Mouse (Mus musculus) cortical plate, adult 2 months (tissue): ENCODE results near the gene Scai. TPM values are rescaled to one million over a fixed set of nuclear protein-coding genes. Genes with fewer than 3 reads are reported as not detected.
A peak's percentile ranks its signal among the peaks of the same experiment; 100 is the strongest.
"Not testable (repeated sequence)": the region's sequence is repeated elsewhere in the genome, so short reads cannot be mapped to it uniquely, and the experiment has no call there.

Experiments used
- H3K27ac ChIP-seq: fragments of 200-500 bp; 2 replicates; pipeline ENCODE4 v1.5.1; 2012; ENCODE audit warnings: low read length, control low read depth, inconsistent platforms; ENCODE audit not compliant: insufficient read depth
- H3K4me1 ChIP-seq: fragments of 200-500 bp; 2 replicates; pipeline ENCODE4 v1.6.1; 2011; ENCODE audit warnings: low read length; ENCODE audit not compliant: control insufficient read depth, insufficient read depth
- H3K4me3 ChIP-seq: fragments of 200-500 bp; 2 replicates; pipeline ENCODE4 v1.5.1; 2011; ENCODE audit warnings: mild to moderate bottlenecking, low read length, control low read depth; ENCODE audit not compliant: insufficient read depth
- CTCF ChIP-seq: fragments of 200-500 bp; IDR thresholded peaks from 2 replicates; pipeline ENCODE4 v1.5.1; 2011; ENCODE audit warnings: mild to moderate bottlenecking, control low read depth, low read length; ENCODE audit not compliant: insufficient read depth; ENCODE audit errors: extremely low read depth
- POLR2A ChIP-seq: fragments of 200-500 bp; IDR thresholded peaks from 2 replicates; pipeline ENCODE4 v1.6.1; 2011; ENCODE audit warnings: mild to moderate bottlenecking, low read length, control low read depth; ENCODE audit not compliant: insufficient read depth; ENCODE audit errors: extremely low read depth
- polyA plus RNA-seq: library from polyadenylated mRNA; depleted of rRNA; stranded (reverse); fragments of >200 nt; gene quantifications from 2 replicates; pipeline ENCODE4 v1.2.3, GENCODE M21; 2012

Gene Scai
- polyA plus RNA-seq, 1 experiment, result 12.2 TPM

DNA sequence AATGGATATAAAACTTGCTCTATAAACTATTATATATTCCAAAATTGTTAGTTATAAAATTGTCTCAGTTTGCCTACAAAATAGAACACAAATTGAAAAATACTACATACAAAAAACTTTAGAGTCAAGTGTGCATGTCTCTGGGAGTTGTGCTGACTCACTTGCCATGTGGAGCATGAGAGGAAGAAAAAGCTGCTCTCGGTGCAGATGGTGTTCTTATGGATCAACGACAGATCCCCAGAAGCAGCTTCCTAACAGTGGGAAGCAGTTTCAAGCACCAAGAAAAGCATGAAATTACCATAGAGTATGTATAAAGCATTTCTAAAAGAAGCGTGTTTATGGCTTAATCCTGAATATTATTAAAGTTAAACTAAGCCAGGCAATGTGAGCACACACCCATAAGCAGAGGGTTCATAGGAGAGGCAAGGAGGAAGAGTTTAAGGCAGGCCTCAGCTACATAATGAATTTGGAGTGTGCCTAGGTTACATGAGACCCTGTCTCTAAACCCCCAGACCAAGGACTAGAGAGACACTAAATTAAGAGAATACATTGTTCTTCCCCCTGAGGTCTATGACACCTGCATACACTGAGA, 48.1 kb downstream of the Scai start:
- Histone ChIP-seq H3K4me1 (peaks cover 5% of the 10 kb centered on the region), H3K27ac (peak overlapping the region; percentile 60; the same call in 1 of the 2 replicates), H3K4me3 (no peak overlapping the region)
- TF ChIP-seq CTCF (no peak), POLR2A (no peak)

DNA sequence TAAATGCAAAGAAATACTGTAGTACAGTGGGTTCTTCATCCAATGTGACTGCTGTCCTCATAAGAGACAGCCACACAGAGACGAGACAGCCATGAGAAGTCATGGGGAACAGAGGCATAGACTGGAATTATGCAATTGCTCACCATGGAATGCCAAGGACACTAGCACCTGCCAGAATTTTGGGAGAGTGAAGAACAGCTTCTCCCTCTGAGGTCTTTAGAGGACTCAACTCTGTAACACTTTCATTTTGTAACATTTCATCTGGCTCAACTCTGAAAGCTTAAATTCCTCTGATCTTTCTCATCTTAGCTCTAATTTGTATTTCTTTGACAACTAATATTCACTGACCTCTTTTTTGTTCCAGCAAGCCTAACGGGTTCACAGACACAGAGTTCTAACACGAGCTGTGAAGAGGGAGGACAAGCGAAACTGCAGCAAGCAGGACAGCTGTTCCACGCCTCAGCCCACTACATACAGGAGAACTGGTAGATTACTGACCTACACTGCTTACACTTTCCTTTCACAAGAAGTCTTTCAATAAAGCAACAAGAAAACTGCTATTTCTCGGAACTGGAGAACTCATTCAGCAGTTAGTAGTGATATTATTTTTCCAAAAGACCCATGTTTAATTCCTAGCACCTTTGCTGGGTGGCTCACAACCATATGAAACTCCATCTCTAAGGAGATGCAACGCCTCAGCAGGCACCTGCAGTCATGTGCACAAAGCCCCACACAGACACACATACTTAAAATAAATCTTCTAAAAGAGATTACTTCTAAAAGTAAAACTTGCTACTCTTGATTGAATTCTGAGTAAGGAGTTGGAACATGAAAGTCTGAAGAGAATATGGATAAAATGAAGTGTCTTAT, 49.7 kb downstream of the Scai start:
- no peak for TF ChIP-seq POLR2A
- no peak for TF ChIP-seq CTCF
- peaks cover 5% of the 10 kb centered on the region for H3K4me1 ChIP-seq
- H3K27ac ChIP-seq, result peak overlapping the region; percentile 4; the same call in 1 of the 2 replicates
- H3K4me3 ChIP-seq, result no peak overlapping the region

DNA sequence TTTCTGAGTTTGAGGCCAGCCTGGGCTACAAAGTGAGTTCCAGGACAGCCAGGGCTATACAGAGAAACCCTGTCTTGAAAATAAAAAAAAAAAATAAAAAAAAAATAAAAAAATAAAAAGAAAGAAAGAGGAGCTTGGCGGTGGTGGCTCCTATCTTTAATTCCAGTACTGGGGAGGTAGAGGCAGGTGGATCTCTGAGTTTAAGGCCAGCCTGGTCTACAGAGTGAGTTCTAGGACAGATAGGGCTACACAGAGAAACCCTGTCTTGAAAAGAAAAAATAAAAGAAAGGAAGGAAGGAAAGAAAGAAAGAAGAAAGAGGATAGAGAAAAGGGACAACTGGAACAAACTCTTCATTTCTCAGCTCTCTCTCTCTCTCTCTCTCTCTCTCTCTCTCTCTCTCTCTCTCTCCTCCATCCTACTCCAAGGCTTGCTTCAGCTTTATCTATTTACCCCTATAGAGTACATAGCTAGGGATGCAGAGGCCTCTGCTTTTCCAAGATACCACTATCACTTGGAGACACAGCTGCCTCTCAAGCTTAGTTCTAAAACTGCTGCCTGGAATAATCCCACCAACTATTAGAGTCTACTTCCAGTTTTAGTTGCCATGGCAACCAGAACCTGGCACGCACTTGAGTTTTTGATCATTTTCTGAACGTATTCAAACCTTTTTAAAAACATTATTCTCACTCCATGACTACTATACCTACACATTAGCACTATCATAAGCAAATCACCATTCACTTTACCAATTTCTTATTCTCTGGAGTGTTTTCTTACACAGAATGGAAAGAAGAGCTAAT, 60.8 kb downstream of the Scai start:
- no peak for TF ChIP-seq CTCF
- H3K4me3 ChIP-seq, result no peak overlapping the region
- H3K4me1 ChIP-seq, result peaks cover 3% of the 10 kb centered on the region; the same call in 1 of the 2 replicates
- H3K27ac ChIP-seq, result no peak overlapping the region

DNA sequence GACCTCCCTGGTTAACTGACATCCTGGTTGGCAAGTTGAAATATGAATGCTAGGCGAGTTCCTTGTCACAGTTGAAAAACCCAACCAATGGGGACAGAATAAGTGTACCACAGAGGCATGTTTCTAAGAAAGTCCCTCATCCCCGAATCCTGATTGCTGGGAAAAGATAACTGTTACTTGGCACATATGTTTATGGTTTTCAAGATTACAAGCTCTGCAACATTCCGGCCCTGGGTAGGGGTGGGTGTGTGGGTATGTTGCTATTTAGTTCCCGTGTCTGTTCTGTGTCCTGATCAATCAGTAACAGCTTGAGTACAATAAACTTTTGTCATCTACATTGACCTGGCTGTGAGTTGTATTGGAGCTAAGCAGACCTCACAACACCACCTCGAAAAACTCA, 66.4 kb downstream of the Scai start:
- Histone ChIP-seq H3K4me3 (no peak overlapping the region), H3K27ac (no peak overlapping the region), H3K4me1 (no peaks in the 10 kb centered on the region)
- no peak for TF ChIP-seq CTCF
- no peak for TF ChIP-seq POLR2A

DNA sequence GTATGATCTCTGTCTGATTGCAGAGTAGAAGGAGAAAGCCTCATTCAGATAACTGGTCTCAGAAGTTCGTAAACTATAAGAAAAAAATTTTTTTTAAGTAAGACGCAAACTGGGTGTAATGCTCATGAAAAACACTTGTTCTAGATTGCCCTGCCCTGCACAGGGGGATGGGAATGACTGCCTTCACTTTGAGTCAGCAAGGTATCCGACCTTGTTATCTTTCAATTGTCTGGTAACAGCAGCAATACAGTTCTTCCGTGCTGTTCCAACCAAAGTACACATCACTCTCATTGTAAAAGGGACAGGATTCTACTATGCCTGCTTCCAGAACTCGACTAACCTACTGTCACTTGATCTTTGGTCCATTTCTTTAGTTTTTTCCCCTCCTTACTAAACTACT, 69.4 kb downstream of the Scai start:
- TF ChIP-seq POLR2A, result no peak
- no peak for TF ChIP-seq CTCF
- H3K4me1 ChIP-seq, result no peaks in the 10 kb centered on the region
- H3K27ac ChIP-seq, result no peak overlapping the region
- no peak overlapping the region for H3K4me3 ChIP-seq

DNA sequence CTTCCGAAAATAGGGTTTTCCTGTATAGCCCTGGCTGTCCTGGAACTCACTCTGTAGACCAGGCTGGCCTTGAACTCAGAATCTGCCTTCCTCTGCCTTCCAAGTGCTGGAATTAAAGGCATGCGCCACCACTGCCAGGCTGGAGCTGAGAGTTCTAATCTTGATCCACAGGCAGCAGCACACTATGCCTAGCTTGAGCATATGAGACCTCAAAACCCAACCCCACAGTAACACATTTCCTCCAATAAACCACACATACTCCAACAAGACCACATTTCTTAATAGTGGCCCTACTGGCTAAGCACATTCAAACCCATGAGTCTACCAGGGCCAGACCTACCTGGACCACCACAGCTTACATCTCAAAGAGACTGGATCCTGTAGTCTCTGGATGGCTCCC, 74.0 kb downstream of the Scai start:
- H3K27ac ChIP-seq, result no peak overlapping the region
- no peak overlapping the region for H3K4me3 ChIP-seq
- TF ChIP-seq CTCF, result no peak
- no peaks in the 10 kb centered on the region for H3K4me1 ChIP-seq

DNA sequence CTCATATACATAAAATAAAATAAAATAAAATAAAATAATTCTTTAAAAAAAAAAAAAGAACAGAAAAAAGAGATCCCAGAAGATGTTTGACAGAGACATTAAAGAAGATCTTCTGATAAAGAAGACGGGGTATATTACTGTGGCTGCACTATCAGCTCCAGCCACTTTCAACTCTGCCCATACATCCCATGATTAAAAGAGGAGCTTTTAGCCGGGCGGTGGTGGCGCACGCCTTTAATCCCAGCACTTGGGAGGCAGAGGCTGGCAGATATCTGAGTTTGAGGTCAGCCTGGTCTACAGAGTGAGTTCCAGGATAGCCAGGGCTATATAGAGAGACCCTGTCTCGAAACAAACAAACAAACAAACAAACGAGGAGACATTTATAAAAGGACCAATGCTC, 76.4 kb downstream of the Scai start:
- TF ChIP-seq POLR2A (no peak), CTCF (no peak)
- Histone ChIP-seq H3K27ac (no peak overlapping the region), H3K4me3 (no peak overlapping the region), H3K4me1 (no peaks in the 10 kb centered on the region)

DNA sequence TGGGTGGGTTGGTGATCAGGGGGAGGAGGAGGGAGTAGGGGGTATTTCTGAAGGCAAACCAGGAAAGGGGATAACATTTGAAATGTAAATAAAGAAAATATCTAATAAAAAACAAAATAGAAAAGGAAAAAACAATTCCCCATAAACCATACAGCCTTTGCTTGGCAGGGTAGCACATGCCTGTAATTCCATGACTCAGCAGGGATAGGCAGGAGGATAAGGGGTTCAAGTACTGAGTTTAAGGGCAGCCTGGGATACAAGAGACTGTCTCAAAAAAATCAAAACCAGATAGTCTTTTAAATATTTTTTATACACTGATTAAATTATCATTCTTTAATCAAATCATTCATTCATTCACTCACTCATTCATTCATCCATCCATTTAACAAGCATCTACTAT, 80.0 kb downstream of the Scai start:
- no peak for TF ChIP-seq CTCF
- no peak for TF ChIP-seq POLR2A
- no peaks in the 10 kb centered on the region for H3K4me1 ChIP-seq
- H3K4me3 ChIP-seq, result no peak overlapping the region
- no peak overlapping the region for H3K27ac ChIP-seq

DNA sequence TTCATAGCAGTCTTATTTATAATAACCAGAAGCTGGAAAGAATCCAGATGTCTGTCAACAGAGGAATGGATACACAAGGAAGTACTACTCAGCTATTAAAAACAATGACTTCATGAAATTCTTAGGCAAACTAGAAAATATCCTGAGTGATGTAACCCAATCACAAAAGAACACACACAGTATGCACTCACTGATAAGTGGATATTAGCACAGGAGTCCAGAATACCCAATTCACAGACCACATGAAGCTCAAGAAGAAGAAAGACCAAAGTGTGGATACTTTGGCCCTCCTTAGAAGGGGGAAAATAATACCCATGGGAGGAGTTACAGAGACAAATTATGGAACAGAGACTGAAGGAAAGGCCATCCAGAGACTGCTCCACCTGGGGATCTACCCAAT, 80.8 kb downstream of the Scai start:
- H3K4me3 ChIP-seq, H3K4me1 ChIP-seq, H3K27ac ChIP-seq: not testable (repeated sequence)

DNA sequence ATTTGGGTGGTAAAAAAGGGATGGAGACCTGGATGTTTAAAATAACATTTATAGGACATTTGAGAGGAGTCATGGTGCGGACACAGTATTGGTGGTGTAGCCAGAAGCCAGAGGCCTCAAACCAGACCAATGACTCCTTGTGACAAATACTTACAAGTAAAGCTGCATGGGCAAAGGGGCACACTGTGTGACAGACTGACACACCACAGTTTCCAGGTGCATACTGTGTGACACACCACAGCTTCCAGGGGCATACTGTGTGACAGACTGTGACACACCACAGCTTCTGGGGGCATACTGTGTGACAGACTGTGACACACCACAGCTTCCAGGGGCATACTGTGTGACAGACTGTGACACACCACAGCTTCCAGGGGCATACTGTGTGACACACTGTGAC, 90.6 kb downstream of the Scai start:
- not testable (repeated sequence) for H3K27ac ChIP-seq, H3K4me1 ChIP-seq, H3K4me3 ChIP-seq
